Mouse (Mus musculus) heart, adult 2 months (tissue): Measurements from ENCODE around the gene Smim14. TPM values are rescaled to one million over a fixed set of nuclear protein-coding genes. Genes with fewer than 3 reads are reported as not detected.
A peak's percentile ranks its signal among the peaks of the same experiment; 100 is the strongest.

ENCODE experiments used
- DNase-seq, 2 experiments: peaks; one replicate each; pipeline ENCODE4 v3.0.0; 2021
- H3K27ac ChIP-seq: fragments of 200-600 bp; 2 replicates; pipeline ENCODE4 v1.8.1; 2022
- H3K27me3 ChIP-seq: fragments of 200-500 bp; 2 replicates; pipeline ENCODE4 v1.6.1; 2012; ENCODE audit warnings: mild to moderate bottlenecking, low read length, inconsistent platforms, mixed read lengths; ENCODE audit not compliant: control insufficient read depth, insufficient read depth
- H3K36me3 ChIP-seq: fragments of 200-500 bp; 2 replicates; pipeline ENCODE4 v1.6.1; 2012; ENCODE audit warnings: low read length, inconsistent platforms; ENCODE audit not compliant: control insufficient read depth, insufficient read depth
- H3K4me1 ChIP-seq: fragments of 200-500 bp; 2 replicates; pipeline ENCODE4 v1.6.1; 2011; ENCODE audit warnings: low read length; ENCODE audit not compliant: control insufficient read depth, insufficient read depth
- H3K4me3 ChIP-seq: fragments of 200-600 bp; 2 replicates; pipeline ENCODE4 v1.8.1; 2022
- H3K79me2 ChIP-seq: fragments of 200-500 bp; replicated peaks from 2 replicates; pipeline ENCODE4 v1.6.1; 2012; ENCODE audit warnings: mild to moderate bottlenecking, inconsistent platforms, low read length, moderate library complexity, mixed read lengths; ENCODE audit not compliant: control insufficient read depth, insufficient read depth
- H3K9ac ChIP-seq: fragments of 200-500 bp; 2 replicates; pipeline ENCODE4 v1.6.1; 2012; ENCODE audit warnings: low read depth, mild to moderate bottlenecking, control low read depth, inconsistent platforms, low read length, mixed read lengths
- CTCF ChIP-seq: fragments of 200-600 bp; IDR thresholded peaks from 2 replicates; pipeline ENCODE4 v1.8.1; 2022; ENCODE audit warnings: antibody characterized with exemption, mild to moderate bottlenecking, moderate library complexity
- EP300 ChIP-seq: fragments of 200-500 bp; IDR thresholded peaks from 2 replicates; pipeline ENCODE4 v1.6.1; 2011; ENCODE audit warnings: low read depth, low read length, control low read depth; ENCODE audit not compliant: insufficient read depth
- POLR2A ChIP-seq: fragments of 200-500 bp; IDR thresholded peaks from 2 replicates; pipeline ENCODE4 v1.6.1; 2011; ENCODE audit warnings: mild to moderate bottlenecking, low read depth, low read length, control low read depth; ENCODE audit not compliant: insufficient read depth
- WGBS: fragments of 180-500 bp; shearing (Covaris S2); methylation state at CpG from one replicate; pipeline ENCODE4 v1.1.7; 2018; 5-methylcytosine and 5-hydroxymethylcytosine counted together
- intact Hi-C: fragments of 180-260 bp; cut with DNase I; formaldehyde crosslinking; loops from one replicate; pipeline ENCODE4 v1.15.1; 2025
- long read RNA-seq: library from polyadenylated mRNA; stranded (forward); transcript quantifications from one replicate; pipeline ENCODE4 v2.0.0, GENCODE M21; 2021
- polyA plus RNA-seq: library from polyadenylated mRNA; depleted of rRNA; stranded (reverse); fragments of >200 nt; gene quantifications from 2 replicates; pipeline ENCODE4 v1.2.3, GENCODE M21; 2012; rRNA removed
- total RNA-seq, 2 experiments: library from RNA; stranded (reverse); gene quantifications; 2 replicates each; pipeline ENCODE4 v1.2.3; 2021

The Smim14 gene
- total RNA-seq (10 to 100 TPM; 97.1 to 97.3 TPM), polyA plus RNA-seq (94.2 and 133 TPM in 2 replicates)
- long read RNA-seq, full-length matches to known transcripts, result 63 of 87 reads
- long read RNA-seq, partial matches to known transcripts, result 9 of 87 reads
- long read RNA-seq, other reads (novel, unspliced or antisense), result 15 of 87 reads

GRCm38 (mm10) chr5:65536751-65537419, at the start of gene Smim14, which contains the start of gene Ube2k:
Smim14 (minus strand) TSS chr5:65537184.
Ube2k (plus strand) TSS chr5:65537233.
- Histone ChIP-seq H3K27me3 (no peaks in the 10 kb centered on the region), H3K4me1 (peaks cover 9% of the 10 kb centered on the region), H3K9ac (peak within 1 kb of the TSS; percentile 92), H3K79me2 (peaks cover 4% of the 10 kb centered on the region; the same call in 1 of the 2 replicates), H3K27ac (peak within 1 kb of the TSS; percentile 96), H3K4me3 (peak within 1 kb of the TSS; percentile 96), H3K36me3 (peaks cover 9% of the 10 kb centered on the region)
- intact Hi-C loops, result loop anchor here (1.0 to 10.0 kb wide), 4 partner anchors 44 to 202 kb away; partner anchors contain the start of genes Rfc1 and Ugdh
- peak; percentile 96 to 97 for DNase-seq
- TF ChIP-seq EP300 (no peak), CTCF (peak; percentile 52), POLR2A (peak; percentile 86)
- WGBS, result under 1% methylated on average over 66 of the region's 66 CpGs

- Histone ChIP-seq H3K4me3 (no peak overlapping the region), H3K79me2 (no peaks in the 10 kb centered on the region), H3K4me1 (no peaks in the 10 kb centered on the region; the same call in 1 of the 2 replicates), H3K27ac (no peak overlapping the region), H3K27me3 (no peaks in the 10 kb centered on the region), H3K9ac (no peak overlapping the region), H3K36me3 (peaks cover 8% of the 10 kb centered on the region)
- intact Hi-C loops, result no loop called here
- no peak for DNase-seq
- no peak for TF ChIP-seq POLR2A
- TF ChIP-seq EP300, result no peak
- TF ChIP-seq CTCF, result no peak
- WGBS, result 74% methylated on average over 5 of the region's 5 CpGs
Measured at GRCm38 (mm10) chr5:65586291-65586690, 49.3 kb upstream of the Smim14 start.

- WGBS, result 81% methylated on average over 3 of the region's 3 CpGs
- no peak for TF ChIP-seq POLR2A
- no peak for TF ChIP-seq EP300
- no peak for TF ChIP-seq CTCF
- DNase-seq, result no peak
- no peak overlapping the region for H3K4me3 ChIP-seq
- H3K27me3 ChIP-seq, result no peaks in the 10 kb centered on the region
- intact Hi-C loops, result no loop called here
- no peak overlapping the region for H3K27ac ChIP-seq
- H3K79me2 ChIP-seq, result no peaks in the 10 kb centered on the region
- no peaks in the 10 kb centered on the region; the same call in 1 of the 2 replicates for H3K4me1 ChIP-seq
- H3K36me3 ChIP-seq, result peaks cover 4% of the 10 kb centered on the region
- no peak overlapping the region for H3K9ac ChIP-seq
Measured at GRCm38 (mm10) chr5:65578545-65578944, 41.6 kb upstream of the Smim14 start.

- Histone ChIP-seq H3K4me1 (no peaks in the 10 kb centered on the region; the same call in 1 of the 2 replicates), H3K36me3 (peaks cover 3% of the 10 kb centered on the region; the same call in 1 of the 2 replicates), H3K27ac (no peak overlapping the region), H3K27me3 (no peaks in the 10 kb centered on the region), H3K4me3 (no peak overlapping the region), H3K79me2 (no peaks in the 10 kb centered on the region), H3K9ac (no peak overlapping the region)
- WGBS, result 69% methylated on average over 2 of the region's 2 CpGs
- no peak for DNase-seq
- intact Hi-C loops, result no loop called here
- TF ChIP-seq EP300 (no peak), POLR2A (no peak), CTCF (no peak)
Measured at GRCm38 (mm10) chr5:65575896-65576295, 38.9 kb upstream of the Smim14 start.

- Histone ChIP-seq H3K4me1 (no peaks in the 10 kb centered on the region; the same call in 1 of the 2 replicates), H3K27ac (no peak overlapping the region), H3K79me2 (no peaks in the 10 kb centered on the region), H3K9ac (no peak overlapping the region), H3K27me3 (no peaks in the 10 kb centered on the region), H3K4me3 (no peak overlapping the region), H3K36me3 (peaks cover 3% of the 10 kb centered on the region; the same call in 1 of the 2 replicates)
- WGBS, result 73% methylated on average over 2 of the region's 2 CpGs
- intact Hi-C loops, result no loop called here
- DNase-seq, result no peak
- TF ChIP-seq EP300 (no peak), POLR2A (no peak), CTCF (no peak)
Measured at GRCm38 (mm10) chr5:65574876-65575275, 37.9 kb upstream of the Smim14 start.

- Histone ChIP-seq H3K36me3 (no peaks in the 10 kb centered on the region), H3K27me3 (no peaks in the 10 kb centered on the region), H3K79me2 (peaks cover 7% of the 10 kb centered on the region; the same call in 1 of the 2 replicates), H3K9ac (no peak overlapping the region), H3K4me1 (no peaks in the 10 kb centered on the region; the same call in none of the 2 replicates), H3K4me3 (no peak overlapping the region), H3K27ac (no peak overlapping the region)
- intact Hi-C loops, result no loop called here
- no peak for TF ChIP-seq POLR2A
- TF ChIP-seq CTCF, result no peak
- no peak for TF ChIP-seq EP300
- 86% methylated on average over 2 of the region's 2 CpGs for WGBS
- DNase-seq, result no peak
Measured at GRCm38 (mm10) chr5:65565486-65565885, 28.5 kb upstream of the Smim14 start.
